Mouse (Mus musculus) T-helper 17 cell (primary cell): ENCODE data around the gene Akap2.

ENCODE experiments used
- in situ Hi-C, 2 experiments: fragments of 300-600 bp; cut with MboI, MseI; formaldehyde crosslinking; loops; 1 replicate in 1 of 2; 2 replicates in 1 of 2; pipeline ENCODE4 v1.15.1; 2025; ENCODE audit warnings: high pct_unique_total_duplicates in 2 of 2

The Akap2 gene

DNA sequence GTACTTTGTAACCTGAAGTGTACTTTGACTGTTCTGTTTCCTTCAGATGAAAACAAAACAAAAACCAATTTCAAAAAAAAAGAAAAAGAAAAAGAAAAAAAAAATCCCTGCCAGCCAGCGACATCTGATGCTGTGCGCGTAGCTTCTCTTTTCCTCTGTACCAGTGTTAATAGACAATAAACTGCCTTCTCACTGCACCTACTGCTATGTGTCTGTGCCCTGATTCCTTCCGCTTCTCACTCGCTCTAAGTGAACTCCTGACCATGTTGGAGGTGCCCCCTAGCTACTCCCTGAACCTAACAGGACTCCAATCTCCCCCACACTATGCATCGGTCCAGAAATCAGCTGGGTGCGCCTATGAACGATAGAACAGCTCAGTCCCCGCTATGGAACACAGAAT lies at the start of gene Akap2:
Gene Akap2 (plus strand): TSS at position 304 of the 400 bp plus-strand sequence.
- in situ Hi-C loops = no loop called here

DNA sequence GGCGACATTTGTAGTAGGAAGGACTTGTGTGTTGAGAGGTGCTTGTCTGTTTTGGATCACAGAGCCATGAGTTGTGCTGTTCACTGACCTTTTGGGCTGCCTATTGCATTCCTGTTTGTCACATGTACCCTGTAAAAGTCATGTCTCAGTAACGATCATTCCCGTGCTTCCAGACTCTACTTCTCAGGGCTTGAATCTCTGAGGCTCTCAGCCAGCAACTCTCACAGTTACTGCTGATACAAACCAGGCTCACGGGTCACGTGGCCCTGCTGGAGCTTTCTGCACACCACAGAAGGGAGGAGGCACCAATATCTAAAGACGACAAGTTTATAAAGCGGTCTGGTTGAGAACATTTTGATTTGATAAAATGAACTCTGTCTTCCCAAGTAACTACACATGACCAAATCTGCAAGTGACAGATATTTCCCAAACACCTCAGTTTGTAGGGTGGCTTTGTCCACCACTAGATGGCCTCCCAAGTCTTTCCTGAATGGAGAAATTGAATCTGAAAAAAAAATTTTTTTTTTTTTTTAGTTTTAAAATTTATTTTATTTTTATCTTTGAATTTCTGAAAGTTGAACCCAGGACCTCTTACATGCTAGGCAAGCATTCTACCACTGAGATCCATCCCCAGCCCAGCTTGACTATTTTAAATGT lies 46.5 kb upstream of the Akap2 start:
- in situ Hi-C loops = loop anchor here (5.0 kb wide), 2 partner anchors 61 to 116 kb away; no protein-coding TSS in a partner anchor

DNA sequence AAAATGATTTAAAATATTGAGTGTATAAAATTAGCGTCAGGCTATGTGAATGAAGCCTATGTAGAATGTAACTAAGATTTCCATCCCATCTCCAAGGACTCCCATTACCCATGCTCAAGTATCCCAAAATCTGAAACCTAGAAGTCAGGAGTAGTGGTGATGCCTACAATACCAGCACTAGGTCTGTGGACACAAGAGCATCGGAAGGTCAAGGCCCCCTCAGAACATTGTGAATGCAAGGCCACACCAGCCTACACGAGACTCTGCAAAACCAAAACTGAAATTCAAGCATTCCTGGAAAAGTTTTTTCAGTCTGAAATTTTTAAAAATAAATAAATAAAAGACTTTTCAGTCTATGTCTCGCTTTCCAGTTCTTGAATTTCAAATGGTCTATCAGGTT lies 44.9 kb upstream of the Akap2 start:
- in situ Hi-C loops = loop anchor here (5.0 kb wide), 2 partner anchors 60 to 115 kb away; no protein-coding TSS in a partner anchor

DNA sequence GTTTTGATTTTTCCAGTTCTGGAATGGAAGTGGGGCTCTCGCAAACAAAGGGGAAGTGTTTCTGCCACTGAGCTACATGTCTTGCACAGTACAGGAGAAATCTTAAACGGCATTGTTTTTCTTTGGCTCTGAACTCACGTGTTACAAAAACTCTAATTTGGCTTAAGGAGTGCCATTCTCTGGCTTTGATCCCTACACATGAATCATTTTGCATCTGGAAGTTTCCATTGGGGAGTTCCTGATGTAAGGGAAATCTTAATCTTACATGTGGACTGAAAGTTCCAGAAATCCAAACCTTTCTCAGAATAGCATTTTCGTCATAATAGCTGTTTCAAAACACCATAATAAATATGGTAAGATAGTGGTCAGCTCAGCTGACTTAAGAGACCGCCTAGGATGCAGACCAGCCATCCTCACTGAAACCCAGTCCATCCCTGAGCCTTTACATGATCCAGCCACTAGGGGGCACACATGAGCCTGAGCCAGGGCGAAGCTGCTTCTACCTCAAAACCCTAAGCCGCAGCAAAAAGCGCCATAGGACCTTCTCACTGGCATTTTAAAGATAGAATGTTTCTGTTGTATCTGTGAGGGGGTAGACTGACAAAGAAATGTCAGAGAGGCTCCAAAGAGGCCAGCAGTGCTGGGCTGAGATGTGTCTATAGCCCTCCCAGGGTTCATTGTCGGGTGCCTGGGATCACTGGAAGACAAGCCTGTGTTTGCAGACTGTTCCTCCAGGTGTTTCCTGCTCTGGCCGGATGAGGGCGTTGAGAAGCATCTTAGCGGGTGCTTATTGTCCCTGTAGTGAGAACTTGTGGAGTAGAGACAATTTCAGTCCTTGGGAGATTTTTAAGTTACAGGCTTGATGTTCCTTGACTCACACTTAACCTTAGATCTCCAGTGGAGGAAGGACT lies 44.2 kb upstream of the Akap2 start:
- in situ Hi-C loops = loop anchor here (5.0 kb wide), 2 partner anchors 59 to 114 kb away; no protein-coding TSS in a partner anchor

DNA sequence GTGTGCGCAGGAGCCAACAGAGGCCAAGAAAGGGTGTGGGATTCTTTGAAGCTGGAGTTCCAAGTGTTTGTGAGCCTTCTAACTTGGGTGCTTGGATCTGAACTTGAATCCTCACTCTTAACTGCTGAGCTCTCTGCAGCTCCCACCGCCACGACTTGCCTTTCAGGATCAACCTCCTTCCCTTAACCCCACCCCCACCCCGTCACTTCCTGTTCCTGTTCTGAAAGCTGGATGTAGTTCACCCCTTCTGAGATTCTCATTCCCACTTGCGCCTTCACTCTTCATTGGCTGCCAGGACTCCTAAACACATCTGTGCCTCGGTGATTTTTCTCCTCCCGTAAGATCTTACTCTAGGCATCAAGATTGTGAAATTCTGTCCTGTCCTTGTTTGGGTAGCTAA lies 43.1 kb upstream of the Akap2 start:
- in situ Hi-C loops = loop anchor here (5.0 kb wide), 2 partner anchors 58 to 113 kb away; no protein-coding TSS in a partner anchor

DNA sequence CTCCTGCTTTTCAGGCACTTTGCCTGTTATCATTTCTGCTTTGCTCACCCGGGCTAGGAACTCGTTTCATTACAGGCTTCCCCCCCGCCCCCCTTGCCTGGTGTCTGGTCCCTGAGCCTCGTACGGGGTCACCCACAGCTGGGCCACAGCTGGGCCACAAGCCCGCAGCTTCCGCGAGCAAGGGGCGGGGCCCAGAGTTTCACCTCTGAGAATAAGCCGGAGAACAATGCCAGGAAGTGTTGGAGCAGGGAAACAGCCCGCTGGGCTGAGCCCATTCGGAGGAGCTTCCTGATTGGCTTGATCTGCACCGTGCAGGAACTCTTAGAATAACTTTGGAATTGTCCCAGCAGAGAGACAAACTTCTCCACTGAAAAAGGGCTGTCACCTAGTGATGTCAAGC lies 42.1 kb upstream of the Akap2 start:
- in situ Hi-C loops = loop anchor here (5.0 kb wide), 2 partner anchors 207 to 222 kb away; no protein-coding TSS in a partner anchor

DNA sequence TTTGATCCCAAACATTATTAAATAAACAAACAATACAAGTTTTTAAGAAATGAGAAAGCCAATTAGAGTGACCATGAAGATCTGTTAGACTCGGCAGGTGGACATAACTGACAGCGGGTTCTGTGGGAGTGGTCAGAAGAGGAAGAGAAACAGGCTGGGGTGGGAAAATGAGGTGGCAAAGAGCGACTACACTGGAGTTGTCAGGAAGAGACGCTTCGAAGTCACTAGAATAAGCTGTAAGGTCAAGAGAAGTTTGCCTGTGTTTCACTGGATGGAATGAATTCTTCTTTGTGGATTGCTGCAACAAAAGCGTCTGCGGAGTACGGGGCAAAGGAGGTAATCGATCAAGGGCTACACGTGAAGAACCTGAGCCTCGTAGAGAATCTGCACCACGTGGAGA lies 39.5 kb upstream of the Akap2 start:
- in situ Hi-C loops = loop anchor here (5.0 kb wide), 2 partner anchors 204 to 219 kb away; no protein-coding TSS in a partner anchor

DNA sequence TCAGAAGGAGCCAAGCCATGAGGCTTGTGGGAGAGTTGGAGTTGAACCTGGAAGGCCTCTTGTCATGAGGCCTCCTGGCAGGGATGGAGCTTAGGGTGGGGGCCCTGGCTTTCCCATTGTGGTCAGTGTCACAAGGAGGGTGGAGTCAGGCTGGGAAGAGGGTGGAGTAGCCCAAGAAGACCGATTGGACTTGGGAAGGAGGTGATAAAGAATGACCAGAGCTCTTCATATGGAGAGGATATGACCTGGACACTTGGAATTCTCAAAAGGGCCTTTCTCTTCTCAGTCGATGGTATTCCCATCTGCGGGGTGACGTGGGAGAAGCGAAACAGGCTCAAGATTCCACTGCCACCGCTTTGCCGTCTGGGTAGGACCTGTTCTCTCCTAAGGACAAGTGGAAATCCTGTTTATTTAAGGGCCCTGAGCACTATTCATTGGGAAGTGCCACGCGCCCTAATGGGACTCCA lies 38.4 kb upstream of the Akap2 start:
- in situ Hi-C loops = loop anchor here (5.0 kb wide), 2 partner anchors 203 to 218 kb away; no protein-coding TSS in a partner anchor

DNA sequence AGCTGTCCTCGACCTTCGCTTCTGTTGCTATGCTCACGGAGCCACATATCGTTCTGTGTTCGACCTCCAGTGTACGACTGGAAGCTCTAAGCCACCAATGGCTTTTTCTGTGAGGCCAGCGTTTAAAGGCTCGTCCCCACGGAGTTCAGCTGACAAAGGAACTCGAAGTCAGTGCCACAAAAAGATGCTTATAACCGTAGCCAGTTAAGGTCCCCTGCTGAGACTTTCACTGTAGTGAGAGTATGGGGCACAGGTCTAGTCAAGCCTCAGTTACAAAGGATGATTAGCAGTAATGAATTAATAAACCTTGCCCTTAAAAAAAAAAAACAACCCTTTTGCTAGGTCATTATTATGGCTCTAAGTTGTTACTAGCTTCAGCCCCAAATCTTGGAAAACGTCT lies 37.3 kb upstream of the Akap2 start:
- in situ Hi-C loops = no loop called here

DNA sequence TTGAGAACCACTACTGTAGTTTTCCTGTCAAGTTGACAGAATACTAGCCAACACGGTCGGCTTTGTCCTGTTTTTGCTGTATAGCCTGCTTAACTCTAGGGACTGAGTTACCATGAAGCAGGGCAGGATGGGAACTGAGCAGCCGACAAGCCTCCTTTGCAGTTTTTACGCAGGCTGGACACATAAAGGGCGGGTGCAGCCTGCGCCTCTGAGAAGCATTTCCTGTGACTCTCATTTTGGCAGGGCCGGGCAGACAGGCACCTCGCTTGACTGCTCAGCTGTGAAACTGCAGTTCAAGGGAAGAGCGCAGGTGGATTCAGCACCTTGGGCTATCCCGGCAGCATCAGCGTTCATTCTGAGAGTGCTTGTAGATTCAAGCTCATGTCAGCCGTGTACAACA lies 35.9 kb upstream of the Akap2 start:
- in situ Hi-C loops = no loop called here

DNA sequence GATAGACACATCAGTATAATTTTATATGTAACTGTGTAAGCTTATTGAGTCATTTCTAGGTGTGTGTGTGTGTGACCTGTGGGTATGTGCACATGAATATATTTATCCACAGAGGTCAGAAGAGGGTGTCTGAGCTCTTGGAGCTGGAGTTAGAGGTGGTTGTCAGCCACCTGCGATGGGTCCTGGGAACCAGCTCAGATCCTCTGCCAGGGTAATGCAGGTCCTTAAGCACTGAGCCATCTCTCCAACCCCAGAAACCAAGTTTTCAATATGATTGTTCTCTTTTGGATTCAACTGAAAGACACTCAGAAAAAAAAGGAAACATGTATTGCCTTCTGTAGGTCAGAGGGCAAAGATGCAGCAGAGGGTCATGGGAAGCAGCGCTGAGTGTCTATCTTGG lies 35.1 kb upstream of the Akap2 start:
- in situ Hi-C loops = no loop called here

DNA sequence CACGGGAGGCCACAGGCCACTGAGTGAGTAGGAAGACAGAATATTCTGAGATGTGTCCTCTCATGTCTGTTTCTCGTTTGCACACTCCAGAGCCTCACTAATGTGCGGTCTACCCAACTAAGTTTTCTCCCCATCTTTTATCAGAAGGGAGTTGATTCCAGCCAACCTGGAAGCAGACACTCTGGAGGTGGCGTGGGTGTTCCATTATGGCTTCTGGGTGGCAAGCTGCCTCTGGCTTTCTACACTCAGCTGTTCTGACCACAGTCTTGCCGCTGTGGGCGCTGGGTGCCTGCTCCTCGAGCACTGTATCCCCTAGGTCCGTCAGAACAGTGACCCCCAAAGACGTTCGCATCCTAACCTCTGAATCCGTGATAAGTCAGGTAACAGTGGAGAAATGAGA lies 34.5 kb upstream of the Akap2 start:
- in situ Hi-C loops = no loop called here

DNA sequence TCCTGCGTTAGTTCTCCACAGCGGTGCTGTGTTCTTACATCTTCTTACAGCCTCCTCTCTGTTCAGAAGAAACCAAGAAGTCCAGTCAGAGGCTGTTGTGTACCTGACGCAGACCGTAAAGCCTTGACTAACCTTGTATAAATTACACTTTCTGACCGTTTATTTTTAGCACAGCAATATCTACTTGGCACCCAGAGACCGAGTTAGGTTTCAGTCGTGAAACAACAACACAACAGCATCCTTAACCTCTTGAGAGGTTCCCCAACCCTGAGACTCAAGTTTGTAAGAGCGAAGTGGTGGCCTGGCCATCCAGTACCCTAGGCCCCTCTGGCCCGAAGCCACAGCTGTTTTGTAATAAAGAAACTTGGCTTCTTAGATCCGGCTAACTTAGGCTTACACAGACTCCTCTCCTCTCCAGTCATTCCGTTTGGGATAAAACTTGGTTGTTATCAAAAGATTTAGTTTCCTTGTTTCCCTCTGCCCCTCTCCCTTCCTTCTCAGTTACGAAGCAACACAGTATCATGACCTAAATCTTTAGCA lies 32.7 kb upstream of the Akap2 start:
- in situ Hi-C loops = no loop called here

DNA sequence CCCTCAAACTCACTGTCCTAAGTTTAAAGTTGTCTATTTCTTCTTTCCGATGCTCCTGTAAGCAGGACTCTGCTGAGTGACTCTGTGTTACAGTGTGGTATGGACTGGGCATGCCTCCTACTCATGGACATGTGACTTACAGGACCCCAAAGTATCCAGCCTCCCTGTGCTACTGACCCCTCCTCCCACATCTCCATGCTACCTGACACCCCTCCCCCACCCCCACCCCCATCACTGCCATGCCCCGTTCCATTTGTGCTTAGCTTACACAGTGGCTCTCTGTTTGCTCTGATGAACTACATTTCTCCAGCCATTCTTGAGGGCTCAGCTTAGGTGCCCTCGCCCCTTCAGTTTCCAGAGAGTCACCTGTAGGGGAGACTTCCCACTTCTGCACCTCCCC lies 30.7 kb upstream of the Akap2 start:
- in situ Hi-C loops = no loop called here

DNA sequence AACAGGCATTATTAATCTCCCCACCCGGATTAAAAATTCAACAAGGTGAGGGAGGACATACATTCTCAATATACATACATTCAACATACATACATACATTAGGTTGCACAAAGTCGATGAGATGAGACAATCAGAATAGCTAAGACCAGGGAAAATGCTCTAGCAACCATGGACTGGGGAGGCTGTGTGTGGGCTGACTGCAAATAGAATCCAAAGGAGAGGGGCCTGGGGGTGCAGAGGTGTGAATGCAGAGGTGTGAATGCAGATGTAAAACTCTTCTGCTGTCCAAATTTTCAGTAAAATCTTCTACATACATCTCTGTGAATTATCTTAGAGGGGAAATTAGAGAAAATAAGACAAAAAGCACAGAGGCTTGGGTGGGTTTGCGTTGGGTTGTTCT lies 29.9 kb upstream of the Akap2 start:
- in situ Hi-C loops = no loop called here

DNA sequence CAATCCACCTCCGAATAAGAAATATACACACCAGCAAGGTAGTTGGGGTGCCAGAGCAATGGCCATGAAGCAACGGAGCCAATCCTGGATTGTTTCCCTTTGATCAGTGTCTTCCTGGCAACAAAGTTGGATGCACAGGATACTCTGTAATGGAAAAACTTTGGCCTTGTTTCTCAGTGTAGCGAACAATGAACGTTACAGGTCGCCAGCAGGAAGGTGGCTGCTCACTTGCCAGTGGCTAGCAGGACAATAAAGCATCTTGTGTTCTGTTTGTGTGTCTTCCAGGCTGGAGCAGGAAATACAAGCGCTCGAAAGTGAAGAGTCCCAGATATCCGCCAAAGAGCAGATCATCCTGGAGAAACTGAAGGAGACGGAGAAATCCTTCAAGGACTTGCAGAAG lies 29.3 kb upstream of the Akap2 start:
- in situ Hi-C loops = no loop called here

DNA sequence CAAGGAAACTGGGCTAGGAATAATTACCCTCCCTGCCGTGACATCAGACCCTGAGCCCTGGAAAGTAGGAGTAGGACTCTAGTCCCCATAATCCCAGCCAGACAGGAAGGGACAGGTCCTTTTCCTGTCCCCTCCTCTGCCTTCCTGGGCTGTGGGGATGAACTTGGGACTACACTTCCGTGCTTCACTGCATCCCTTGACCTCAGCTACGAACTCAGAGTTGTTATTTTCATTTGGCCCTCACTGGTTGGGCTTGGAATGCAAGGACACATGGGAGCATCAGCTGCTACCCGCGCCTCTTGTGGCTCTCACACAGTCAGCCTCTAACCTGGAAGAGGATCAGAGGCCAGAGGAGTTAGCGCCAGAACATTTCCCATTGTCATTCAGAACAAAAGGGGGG lies 27.5 kb upstream of the Akap2 start:
- in situ Hi-C loops = no loop called here

DNA sequence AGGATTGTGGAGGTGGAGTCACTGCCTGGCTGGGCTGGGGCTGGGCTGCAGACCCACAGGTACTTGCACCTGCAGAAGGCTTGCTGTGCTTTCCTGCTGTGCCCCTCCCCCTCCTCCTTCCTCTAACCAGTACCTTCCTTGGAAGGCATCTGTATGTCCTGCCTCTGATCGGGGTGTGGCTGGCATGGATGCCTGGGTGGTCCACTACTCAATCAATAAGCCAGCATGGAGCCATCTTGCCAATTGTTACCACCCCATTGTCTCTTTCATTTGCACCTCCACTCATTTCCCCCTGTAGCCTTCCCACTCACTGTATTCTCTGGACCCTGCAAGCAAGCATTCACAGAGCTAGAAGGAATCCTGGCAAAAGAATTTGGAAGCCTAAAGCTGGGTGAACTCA lies 26.7 kb upstream of the Akap2 start:
- in situ Hi-C loops = no loop called here

DNA sequence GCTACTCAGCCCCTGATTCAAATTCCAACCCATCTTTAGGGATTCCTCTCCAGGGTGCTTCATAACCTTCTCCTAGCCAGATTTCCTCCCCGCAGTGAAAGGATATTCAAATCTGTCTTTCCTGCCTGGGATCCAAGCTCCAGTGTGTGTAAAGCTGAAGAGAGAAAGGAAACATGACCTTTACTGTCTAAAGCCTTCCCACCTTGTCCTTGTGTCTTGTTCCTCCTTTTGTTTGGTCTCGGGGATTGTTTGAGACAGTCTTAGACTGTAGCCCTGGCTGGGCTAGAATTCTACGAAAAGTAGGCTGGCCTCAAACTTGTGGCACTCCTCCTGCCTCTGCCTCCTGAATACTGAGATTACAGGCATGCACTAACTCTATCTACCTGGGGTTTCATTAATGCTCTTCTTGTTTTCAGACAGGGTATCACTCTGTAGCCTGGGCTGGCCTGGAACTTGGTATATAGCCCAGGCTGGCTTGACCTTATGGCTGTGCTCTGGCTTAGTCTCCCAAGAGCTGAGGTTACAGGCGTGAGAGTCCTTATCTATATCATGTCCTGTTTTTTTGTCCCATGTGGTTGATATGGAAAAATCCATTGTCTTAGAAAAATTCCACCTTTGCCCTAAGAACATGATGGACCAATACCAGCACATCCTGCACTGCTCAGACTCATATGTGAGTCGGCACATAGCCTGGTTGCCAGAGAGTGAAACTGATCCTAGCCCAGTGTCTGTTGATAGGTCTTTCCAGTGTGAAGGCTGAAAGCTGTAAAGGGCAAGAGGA lies 22.9 kb upstream of the Akap2 start:
- in situ Hi-C loops = no loop called here

DNA sequence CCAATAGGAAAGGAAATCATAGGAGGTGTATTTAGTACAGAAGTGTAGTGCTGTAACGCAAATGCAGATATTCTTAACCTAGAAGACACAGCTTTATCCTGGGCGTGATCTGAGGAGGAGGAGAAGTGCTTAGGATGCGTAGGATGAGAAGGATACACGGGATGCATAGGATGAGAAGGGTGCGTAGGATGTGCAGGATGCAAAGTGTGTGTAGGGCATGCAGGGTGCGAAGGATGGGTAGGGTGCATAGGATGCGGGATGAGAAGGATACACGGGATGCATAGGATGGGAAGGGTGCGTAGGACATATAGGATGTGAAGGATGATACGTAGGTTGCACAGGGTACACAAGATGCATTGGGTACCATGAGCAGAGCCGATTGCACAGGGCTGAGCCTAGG lies 20.5 kb upstream of the Akap2 start:
- in situ Hi-C loops = no loop called here

DNA sequence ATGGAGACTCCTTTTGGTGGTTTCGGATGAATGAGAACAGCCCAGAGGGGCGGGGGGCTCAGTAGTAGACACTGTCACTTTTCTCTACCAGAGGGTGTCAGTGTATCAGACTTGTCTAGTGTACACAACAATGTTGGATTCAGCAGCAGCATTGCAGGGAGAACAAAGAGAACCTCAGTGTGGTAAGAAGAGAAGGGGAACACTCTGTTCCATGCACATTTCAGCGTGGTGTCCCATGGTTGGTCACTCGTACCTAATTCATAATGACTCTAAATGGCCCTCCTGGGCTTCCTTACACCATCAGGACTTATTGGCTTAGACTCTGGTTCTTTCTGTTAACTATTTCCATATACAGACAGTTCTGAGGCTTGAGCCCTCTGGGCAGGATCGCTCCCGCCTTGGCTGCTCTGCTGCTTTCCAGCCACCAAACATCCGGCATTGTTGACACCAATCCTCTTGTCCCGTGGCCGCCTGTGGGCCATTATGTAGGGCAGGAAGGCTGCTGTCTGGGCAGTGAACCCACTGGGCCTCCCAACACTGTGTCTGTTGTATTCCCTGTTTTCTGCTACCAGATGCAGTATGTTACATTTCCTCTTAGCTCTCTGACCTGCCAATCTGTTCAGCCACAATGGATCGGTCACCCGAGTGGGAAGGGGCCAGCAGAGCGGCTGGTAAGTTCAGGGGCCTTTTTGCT lies 19.4 kb upstream of the Akap2 start:
- in situ Hi-C loops = no loop called here
